Mouse (Mus musculus) B cell, adult 2 months (primary cell): ENCODE measurements around the gene Tmem255a.

Source experiments
- DNase-seq, 2 experiments: peaks; one replicate each; pipeline ENCODE4 v3.0.0; 2022

Gene Tmem255a

DNA sequence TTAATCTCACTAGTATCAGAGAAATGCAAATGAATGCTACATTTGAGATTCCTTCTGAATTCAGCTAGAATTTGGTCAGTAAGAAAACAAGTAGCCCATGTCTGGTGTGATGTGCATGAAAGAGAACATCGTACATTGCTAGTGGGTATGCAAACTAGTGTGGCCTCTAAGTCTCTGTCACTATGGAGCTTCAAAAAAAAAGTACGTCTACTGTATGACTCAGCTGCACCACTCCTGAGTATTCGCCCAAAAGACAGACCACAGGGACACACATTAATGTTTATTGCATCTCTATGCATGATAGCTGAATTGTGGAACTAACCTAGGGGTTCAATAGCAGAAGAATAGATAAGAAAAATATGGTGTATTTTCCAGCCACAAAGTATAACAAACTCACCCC lies 86.9 kb downstream of the Tmem255a start:
- DNase-seq, result no peak

DNA sequence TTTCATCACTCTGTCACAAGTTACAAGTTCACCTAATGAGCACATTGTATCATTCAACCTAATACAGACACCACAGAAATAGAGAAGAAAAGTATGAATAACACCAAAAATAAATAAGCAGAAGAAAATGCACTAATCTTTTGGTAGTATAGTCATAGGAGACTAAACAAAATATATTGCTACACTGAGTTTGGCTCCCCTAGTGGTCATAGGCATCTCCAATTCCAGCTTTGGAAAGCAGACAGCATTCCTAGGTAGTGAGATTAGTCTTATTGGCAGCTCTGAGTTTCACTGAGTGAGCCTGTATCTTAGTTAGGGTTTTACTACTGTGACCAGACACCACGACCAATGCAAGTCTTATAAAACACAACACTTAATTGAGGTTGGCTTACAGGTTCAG lies 93.1 kb downstream of the Tmem255a start:
- no peak for DNase-seq
